Mouse (Mus musculus) cerebellum, adult 18-20 months (tissue): Measurements from ENCODE around the gene Syk.

Source experiments
- DNase-seq, 2 experiments: peaks; one replicate each; pipeline ENCODE4 v3.0.0; 2021

Syk gene

GRCm38 (mm10) chr13:52570276-52570675 lies 12.7 kb upstream of the Syk start:
- no peak for DNase-seq

DNA sequence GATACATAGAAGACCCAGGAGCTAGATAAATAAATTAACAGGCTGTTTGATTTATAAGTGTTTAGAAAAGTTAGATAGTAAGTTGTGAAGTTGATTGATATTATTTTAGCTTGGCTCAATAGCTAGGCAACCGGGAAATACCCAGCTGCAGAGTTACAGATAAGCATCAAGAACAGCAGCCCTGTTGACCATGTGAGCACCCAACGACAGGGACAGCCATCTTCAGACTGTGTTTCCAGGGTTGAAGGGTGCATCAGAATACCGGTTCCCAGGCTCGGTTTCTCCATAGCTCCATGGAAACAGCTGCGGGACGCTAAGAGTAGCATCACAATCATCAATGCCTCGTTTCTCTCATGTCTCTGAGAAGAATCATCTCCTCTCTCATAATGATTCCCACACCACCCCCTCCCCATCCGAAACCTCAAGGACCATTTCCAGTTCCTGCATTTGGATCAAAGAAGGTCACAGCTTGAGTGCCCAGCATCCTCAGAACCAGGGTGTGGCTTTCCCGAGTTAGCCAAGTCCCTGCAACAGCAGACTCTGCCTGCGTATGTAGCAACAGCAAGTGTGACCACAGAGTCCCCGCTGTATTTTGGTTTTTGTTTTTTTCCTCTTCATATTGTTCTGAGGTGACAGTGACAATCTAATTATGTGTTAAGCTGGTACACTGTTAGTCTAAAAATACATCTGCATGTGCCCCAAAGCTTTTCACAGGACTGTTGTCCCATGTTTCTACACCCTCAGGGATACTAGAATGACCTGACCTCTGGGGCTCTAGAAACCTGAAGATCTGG lies 11.2 kb upstream of the Syk start:
- no peak for DNase-seq

DNA sequence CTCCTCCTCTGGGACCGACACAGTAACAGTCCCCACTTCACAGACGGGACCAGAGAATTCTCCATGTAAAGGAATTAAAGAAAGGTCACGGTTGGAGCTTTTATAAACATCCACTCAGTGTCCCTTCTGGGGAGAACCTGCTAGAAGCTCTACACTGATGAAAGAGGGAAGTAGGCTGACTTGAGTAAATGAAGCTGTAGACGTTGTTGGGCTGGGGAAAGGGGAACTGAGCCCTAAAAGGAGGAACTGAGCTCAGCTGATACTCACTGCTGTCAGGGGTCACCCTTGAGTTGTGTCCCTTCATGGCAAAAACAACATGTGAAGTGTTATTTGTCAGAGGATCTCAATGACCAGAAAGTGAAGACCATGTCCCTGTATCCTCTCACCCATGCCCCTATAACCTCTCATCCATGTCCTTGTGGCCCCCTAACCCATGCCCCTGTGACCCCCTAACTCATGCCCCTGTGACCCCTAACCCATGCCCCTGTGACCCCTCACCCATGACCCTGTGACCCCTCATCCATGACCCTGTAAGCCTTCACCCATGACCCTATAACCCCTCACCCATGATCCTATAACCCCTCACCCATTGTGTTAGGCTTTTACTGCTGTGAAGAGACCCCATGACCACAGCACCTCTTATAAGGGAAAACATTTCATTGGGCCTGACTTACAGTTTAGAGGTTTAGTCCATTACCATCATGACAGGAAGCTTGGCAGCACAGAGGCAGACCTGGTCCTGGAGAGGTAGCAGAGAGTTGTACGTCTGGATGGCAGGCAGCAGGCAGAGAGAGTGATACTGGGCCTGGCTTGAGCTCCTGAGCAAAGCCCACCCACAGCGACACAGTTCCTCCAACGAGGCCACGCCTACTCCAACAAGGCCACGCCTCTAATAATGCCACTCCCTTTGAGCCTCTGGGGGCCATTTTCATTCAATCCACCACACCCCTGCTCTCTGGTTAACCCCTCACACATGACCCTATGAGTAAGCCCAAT lies 10.2 kb upstream of the Syk start:
- DNase-seq, result no peak

DNA sequence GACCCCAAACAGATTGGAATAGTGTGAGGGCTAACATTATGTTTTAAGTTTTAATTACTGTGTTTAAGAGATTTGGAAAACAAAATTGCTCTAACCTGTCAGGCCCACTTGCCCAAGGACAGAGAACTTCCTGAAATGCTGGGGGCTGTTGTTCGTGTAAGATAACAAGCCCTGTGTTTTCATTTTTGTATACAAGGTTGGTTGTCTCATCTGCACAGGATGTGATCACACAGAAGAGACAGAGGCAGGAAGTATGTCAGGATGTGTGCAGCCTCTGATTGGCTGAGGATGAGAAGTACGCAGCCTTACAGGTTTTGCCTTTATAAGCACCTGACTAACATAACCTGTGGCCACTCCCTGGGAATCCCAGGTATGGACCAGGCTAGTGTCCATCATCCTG lies 8.7 kb upstream of the Syk start:
- DNase-seq, result no peak

DNA sequence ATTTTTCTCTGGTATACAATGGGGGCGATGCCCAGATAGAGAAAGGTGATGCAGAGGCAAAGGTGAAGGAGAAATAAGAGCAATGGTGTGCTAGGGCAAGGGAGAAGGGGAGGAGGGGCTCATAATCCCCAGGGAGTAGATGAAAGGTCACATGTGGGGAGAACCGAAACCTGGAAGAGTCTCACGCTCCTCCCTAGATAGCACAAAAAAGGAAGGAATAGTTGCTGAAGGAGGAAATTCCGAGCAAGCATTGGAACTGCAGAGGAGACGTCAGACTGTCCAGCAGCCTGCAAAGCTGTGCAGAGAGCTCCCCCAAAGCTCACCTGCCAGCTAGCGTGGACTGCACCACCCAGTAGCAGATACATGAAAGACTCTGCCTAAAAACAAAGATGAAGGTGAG lies 7.5 kb upstream of the Syk start:
- no peak for DNase-seq

DNA sequence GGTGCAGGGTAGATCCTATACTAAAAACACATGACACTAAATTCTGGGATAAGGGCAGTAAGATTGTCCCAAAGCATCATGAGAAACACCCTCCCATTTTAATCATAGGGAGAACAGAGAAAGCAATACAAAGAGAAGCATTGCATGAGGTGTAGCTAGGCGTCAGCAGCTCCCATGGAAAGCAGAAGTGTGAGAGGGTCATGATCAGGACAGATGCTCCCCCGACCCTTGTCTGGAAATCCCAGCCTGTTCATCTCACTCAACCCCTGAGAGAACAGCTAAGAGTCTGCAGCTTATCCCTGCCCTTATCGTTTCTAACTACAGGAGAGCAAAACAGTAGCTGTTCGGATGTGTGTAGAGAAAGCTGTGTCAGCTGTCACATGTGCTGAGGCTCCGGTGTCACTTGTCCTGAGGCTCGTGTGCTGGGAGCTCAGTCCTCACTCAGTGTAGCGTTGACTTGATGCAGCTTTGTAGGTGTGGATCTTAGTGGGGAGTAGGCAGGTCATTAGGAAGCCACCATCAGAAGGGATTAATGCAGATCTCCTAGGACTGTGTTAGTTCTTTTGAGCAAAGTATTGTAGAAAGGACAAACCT lies 6.9 kb upstream of the Syk start:
- no peak for DNase-seq

- DNase-seq, result no peak
Measured at GRCm38 (mm10) chr13:52576841-52577240, 6.1 kb upstream of the Syk start.

- no peak for DNase-seq
Measured at GRCm38 (mm10) chr13:52577326-52577920, 5.5 kb upstream of the Syk start.

- DNase-seq, result no peak
Measured at GRCm38 (mm10) chr13:52577939-52578338, 5.0 kb upstream of the Syk start.

GRCm38 (mm10) chr13:52578776-52579175 lies 4.2 kb upstream of the Syk start:
- no peak for DNase-seq

DNA sequence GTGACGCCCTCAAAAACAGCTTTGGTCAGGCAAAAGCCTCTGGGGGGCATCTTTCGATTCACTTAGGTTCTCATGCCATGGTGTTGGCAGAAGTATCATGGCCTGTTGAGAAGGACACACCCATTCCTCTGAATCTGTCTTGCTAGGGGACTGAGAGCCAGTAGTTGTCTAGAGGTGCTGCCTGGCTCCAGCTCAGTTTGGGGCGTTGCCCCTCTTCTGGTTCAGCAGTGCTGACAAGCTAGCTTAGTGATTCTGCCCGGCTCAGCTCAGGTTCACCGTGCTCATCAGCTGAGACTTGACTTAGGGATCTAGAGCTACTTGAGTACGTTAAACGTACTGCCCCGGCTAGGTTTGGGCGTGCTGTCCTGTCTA lies 481 bp upstream of the Syk start:
- DNase-seq, result no peak

- no peak for DNase-seq
Measured at GRCm38 (mm10) chr13:52583943-52584562, 1.1 kb downstream of the Syk start.

DNA sequence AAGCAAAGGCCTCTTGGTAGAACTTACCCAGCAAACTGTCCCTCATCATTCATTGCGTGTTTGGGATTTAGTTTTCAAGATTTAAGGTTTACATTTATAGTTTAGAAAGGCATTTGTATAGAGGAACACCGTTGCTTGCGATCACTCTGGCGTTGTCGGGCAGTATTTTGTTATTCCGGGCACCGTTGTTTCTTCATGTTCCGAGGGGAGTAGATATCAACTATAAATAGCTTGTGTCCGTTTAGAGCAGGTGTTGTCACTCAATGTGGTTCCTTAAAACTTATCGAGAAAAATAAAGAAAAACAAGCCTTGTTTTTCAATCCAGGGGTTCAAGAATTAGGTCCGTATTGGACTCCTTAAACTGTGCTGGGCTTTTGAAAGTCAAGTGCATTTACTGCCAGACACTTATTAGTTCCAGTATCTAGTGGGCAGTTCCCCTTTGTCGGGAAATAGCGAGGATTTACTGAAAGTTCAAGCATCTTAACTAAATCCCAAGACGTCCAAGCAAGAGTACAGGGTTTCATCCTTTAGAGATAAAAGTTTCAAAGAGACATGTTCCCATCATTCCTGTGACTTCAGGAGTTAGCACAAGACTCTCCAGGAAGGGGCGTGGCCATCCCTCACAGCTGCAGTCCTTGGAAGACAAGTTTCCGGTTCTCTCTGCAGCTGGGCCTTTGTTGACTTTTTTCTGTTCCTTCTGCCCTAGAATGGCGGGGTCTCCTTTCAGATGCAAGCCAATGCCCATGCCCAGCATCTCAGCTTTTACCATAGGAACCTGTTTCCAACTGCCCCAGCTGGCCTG lies 1.9 kb downstream of the Syk start:
- no peak for DNase-seq

DNA sequence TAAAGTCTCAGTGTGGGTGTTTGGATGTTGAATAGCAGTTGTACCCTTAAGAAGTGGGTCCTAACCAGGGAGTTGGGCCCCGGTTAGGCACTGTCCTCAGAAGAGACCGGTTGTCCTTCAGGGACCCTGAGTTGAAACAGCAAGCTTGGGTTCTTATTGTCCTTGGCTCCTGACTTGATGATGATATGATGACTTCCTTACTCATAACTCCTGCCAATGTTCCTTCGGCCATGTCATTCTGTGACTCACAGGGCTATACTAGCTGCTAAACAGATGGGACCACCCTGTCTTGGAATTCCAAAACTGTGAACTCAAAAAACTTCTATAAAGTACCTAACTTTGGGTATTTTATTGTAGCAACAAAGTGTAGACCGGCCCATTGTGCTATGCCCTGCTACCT lies 4.8 kb downstream of the Syk start:
- DNase-seq, result no peak

DNA sequence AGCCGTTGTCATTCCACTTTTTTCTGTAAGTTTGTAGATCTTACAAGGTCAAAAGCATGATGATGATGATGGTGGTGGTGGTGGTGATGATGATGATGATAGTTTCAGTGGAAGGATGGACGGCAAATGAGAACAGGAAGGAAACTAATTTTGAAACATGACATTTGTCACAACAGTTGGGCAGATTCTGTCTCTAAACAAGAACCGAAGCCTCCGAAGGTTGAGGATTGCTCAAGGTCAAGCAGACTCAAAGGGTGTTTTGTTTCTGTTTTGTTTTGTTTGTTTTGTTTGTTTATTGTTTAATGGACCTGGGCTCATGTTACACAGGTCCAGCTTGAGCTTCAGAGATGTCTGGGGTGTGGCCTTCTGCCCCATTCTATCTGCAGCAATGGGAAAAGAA lies 6.1 kb downstream of the Syk start:
- DNase-seq, result no peak

GRCm38 (mm10) chr13:52591831-52592230 lies 8.9 kb downstream of the Syk start:
- no peak for DNase-seq

- no peak for DNase-seq
Measured at GRCm38 (mm10) chr13:52596692-52597091, 13.7 kb downstream of the Syk start.

- DNase-seq, result no peak
Measured at GRCm38 (mm10) chr13:52597092-52597678, 14.2 kb downstream of the Syk start.

DNA sequence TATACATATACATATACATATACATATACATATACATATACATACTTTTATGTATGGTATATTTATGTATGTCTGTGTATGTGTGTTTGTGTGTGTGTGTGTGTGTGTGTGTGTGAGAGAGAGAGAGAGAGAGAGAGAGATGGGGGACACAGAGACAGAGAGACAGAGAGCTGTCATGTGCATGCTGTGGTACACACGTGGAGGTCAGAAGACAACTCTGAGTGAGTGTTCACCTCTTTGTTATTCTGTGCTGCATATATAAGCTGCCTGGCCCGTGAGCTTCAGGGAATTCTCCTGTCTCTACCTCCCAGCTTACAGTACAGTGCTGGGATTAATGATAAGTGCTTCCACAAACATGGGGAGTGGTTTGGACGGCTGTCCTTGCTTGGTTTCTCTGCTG lies 15.3 kb downstream of the Syk start:
- no peak for DNase-seq

DNA sequence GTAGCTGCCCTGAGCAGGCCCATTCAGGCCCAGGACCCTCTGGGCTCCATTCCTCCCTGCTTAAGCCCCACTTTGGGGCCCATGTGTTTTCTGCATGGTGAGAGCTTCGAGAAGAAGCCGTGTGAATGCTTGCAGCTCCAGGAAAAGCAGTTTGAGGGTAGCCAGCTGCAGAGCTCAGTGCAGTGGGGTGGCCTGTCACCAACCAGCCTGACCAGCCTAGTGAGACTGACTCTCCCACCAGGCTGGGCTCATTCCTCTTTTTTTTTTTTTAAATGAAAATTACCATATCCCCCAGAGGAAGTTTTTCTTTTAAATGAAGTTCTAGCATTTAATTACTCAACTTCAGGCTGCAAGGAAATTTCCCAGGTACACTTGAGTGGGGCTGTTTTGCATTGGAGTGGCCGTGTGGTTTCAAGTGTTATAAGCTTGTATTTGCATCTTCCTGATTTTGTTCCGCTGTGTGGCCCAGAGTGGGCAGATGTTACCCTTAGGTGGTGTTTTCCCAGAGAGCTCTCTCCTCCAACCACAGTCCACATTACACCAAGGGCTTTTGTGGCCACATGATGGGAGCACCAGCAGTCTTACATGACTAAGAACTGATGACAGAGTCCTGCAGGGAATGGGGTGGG lies 17.2 kb downstream of the Syk start:
- DNase-seq, result no peak

DNA sequence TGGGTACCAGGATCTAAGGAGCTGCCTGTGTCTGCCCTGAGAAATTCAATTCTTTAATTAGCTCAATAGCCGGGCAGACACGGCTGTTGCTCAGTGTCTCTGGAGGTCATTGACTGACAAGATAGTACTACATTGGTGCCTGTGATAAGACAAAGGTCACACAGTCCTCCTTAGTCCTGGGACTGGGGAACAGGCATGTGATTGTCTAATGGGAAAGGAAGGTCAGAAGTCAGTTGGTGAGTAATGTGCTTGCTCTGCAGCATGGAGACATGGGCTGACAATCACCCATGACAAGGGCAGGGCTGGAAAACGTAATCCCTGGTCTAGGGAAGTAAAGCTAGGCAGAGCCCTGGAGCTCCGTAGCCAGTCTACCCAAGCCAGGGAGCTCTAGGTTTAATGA lies 19.8 kb downstream of the Syk start:
- DNase-seq, result no peak
